ENCODE assay signal across 23 mouse cellular contexts in genomic region chr13:70303953-70304525, GRCm38 (mm10).
DNase-seq lines count a peak whose midpoint lies in the region; ATAC-seq and TF ChIP-seq lines count a peak whose summit lies in the region.
"Had no signal": no experiment of that assay in that cellular context is flagged by ENCODE, and none has a peak within 500 bp of the region (broad histone marks: within the 10 kb centered on the region; RNA-seq: fewer than 3 reads in every experiment).

No protein-coding gene starts in this region.

- peaks cover 6% of the 10 kb centered on the region; the same call in 1 of the 2 replicates for H3K4me1 ChIP-seq in forebrain, embryonic 12.5 days
- H3K4me1 ChIP-seq in forebrain, embryonic 14.5 days (ENCODE audit: control insufficient read depth, insufficient read depth, low read length): no peaks in the 10 kb centered on the region
- no peaks in the 10 kb centered on the region for H3K4me1 ChIP-seq in kidney, embryonic 16.5 days (ENCODE audit: insufficient read depth, low read length)
- H3K4me1 ChIP-seq in hindbrain, postnatal 0 days (ENCODE audit: insufficient read depth, low read length): no peaks in the 10 kb centered on the region
- peaks cover 7% of the 10 kb centered on the region; the same call in 1 of the 2 replicates for H3K4me1 ChIP-seq in neural tube, embryonic 15.5 days
- H3K4me1 ChIP-seq in forebrain, embryonic 11.5 days (replicated peaks; ENCODE audit: control insufficient read depth, insufficient read depth, low read length): no peaks in the 10 kb centered on the region
- H3K4me1 ChIP-seq: heart, embryonic 15.5 days had no signal

- H3K27me3 ChIP-seq in forebrain, embryonic 12.5 days: no peaks in the 10 kb centered on the region
- no peaks in the 10 kb centered on the region for H3K27me3 ChIP-seq in forebrain, embryonic 14.5 days (replicated peaks; ENCODE audit: control insufficient read depth, insufficient read depth, low read length)
- H3K27me3 ChIP-seq in kidney, embryonic 16.5 days (ENCODE audit: insufficient read depth, low read length): no peaks in the 10 kb centered on the region
- H3K27me3 ChIP-seq in hindbrain, postnatal 0 days (ENCODE audit: insufficient read depth, low read length): no peaks in the 10 kb centered on the region
- no peaks in the 10 kb centered on the region for H3K27me3 ChIP-seq in neural tube, embryonic 15.5 days (replicated peaks)
- no peaks in the 10 kb centered on the region for H3K27me3 ChIP-seq in forebrain, embryonic 11.5 days (ENCODE audit: control insufficient read depth, insufficient read depth, low read length)
- H3K27me3 ChIP-seq: heart, embryonic 15.5 days; midbrain, embryonic 12.5 days had no signal

- H3K9ac ChIP-seq in forebrain, embryonic 12.5 days: no peak overlapping the region
- no peak overlapping the region for H3K9ac ChIP-seq in forebrain, embryonic 14.5 days (ENCODE audit: low read length)
- no peak overlapping the region for H3K9ac ChIP-seq in kidney, embryonic 16.5 days (replicated peaks; ENCODE audit: low read length)
- H3K9ac ChIP-seq in hindbrain, postnatal 0 days (replicated peaks; ENCODE audit: low read length): no peak overlapping the region
- H3K9ac ChIP-seq in neural tube, embryonic 15.5 days (replicated peaks): no peak overlapping the region
- H3K9ac ChIP-seq in forebrain, embryonic 11.5 days (ENCODE audit: low read length): no peak overlapping the region
- H3K9ac ChIP-seq: forebrain, postnatal 0 days; heart, embryonic 15.5 days; midbrain, embryonic 12.5 days had no signal

- no peak for TF ChIP-seq CTCF in hindbrain, postnatal 0 days (IDR thresholded peaks at IDR 0.05; ENCODE audit: low read depth)

- DNase-seq in forebrain, embryonic 14.5 days (ENCODE audit: low spot score): no peak
- no peak for DNase-seq in kidney, postnatal 25 days
- peak; percentile 18 for DNase-seq in hindbrain, postnatal 0 days (ENCODE audit: low spot score)
- no peak for DNase-seq in embryo, embryonic 11 days
- no peak for DNase-seq in forebrain, embryonic 11.5 days (ENCODE audit: low spot score)
- DNase-seq: cerebellum, adult 11 months; cerebellum, postnatal 14 days; forebrain, postnatal 0 days; gastrocnemius, adult 2 months; heart, adult 18-20 months; lung, adult 2 months; lung, postnatal 36 days; right cerebral cortex, postnatal 4 days; thymus, postnatal 14 days had no signal

- ATAC-seq in forebrain, embryonic 12.5 days (ENCODE audit: low FRiP score): 0 out of 2 replicates have a peak, but pooled peaks have one; percentile 41
- no peak for ATAC-seq in forebrain, embryonic 14.5 days
- peak; percentile 76 for ATAC-seq in kidney, embryonic 16.5 days (ENCODE audit: low FRiP score, low TSS enrichment)
- ATAC-seq in hindbrain, postnatal 0 days: no peak
- peak; percentile 56 for ATAC-seq in neural tube, embryonic 15.5 days (ENCODE audit: low FRiP score)
- ATAC-seq in forebrain, embryonic 11.5 days (replicated peaks; ENCODE audit: low FRiP score): no peak
- ATAC-seq: CD4-positive, CD25-positive, alpha-beta regulatory T cell, adult 4 months; forebrain, postnatal 0 days had no signal

- WGBS in forebrain, embryonic 12.5 days: 60% methylated on average over 5 of the region's 5 CpGs
- WGBS in forebrain, embryonic 14.5 days: 54% methylated on average over 5 of the region's 5 CpGs
- WGBS in kidney, embryonic 16.5 days: 68% methylated on average over 5 of the region's 5 CpGs
- WGBS in hindbrain, postnatal 0 days: 54% methylated on average over 5 of the region's 5 CpGs
- WGBS in neural tube, embryonic 15.5 days: 37% methylated on average over 5 of the region's 5 CpGs
- WGBS in forebrain, embryonic 11.5 days: 53% methylated on average over 5 of the region's 5 CpGs

- H3K4me2 ChIP-seq in forebrain, embryonic 12.5 days: no peak overlapping the region
- H3K4me2 ChIP-seq in forebrain, embryonic 14.5 days (ENCODE audit: low read length): no peak overlapping the region
- H3K4me2 ChIP-seq in kidney, embryonic 16.5 days (replicated peaks; ENCODE audit: low read depth, low read length): no peak overlapping the region
- H3K4me2 ChIP-seq in hindbrain, postnatal 0 days (ENCODE audit: low read depth, low read length): no peak overlapping the region
- H3K4me2 ChIP-seq in neural tube, embryonic 15.5 days: no peak overlapping the region
- no peak overlapping the region for H3K4me2 ChIP-seq in forebrain, embryonic 11.5 days (ENCODE audit: low read depth, low read length, severe bottlenecking)
- H3K4me2 ChIP-seq: heart, embryonic 15.5 days; midbrain, embryonic 12.5 days had no signal

- no peaks in the 10 kb centered on the region for H3K36me3 ChIP-seq in forebrain, embryonic 12.5 days (replicated peaks)
- no peaks in the 10 kb centered on the region for H3K36me3 ChIP-seq in forebrain, embryonic 14.5 days (ENCODE audit: control insufficient read depth, insufficient read depth, low read length)
- H3K36me3 ChIP-seq in kidney, embryonic 16.5 days (ENCODE audit: insufficient read depth, low read length): no peaks in the 10 kb centered on the region
- H3K36me3 ChIP-seq in hindbrain, postnatal 0 days (ENCODE audit: insufficient read depth, low read length): no peaks in the 10 kb centered on the region
- H3K36me3 ChIP-seq in neural tube, embryonic 15.5 days: no peaks in the 10 kb centered on the region
- no peaks in the 10 kb centered on the region for H3K36me3 ChIP-seq in forebrain, embryonic 11.5 days (ENCODE audit: control insufficient read depth, insufficient read depth, low read length)
- H3K36me3 ChIP-seq: embryonic facial prominence, embryonic 10.5 days; G1E; heart, embryonic 15.5 days; midbrain, embryonic 12.5 days had no signal

- H3K4me3 ChIP-seq in forebrain, embryonic 12.5 days (replicated peaks): no peak overlapping the region
- no peak overlapping the region for H3K4me3 ChIP-seq in forebrain, embryonic 14.5 days (ENCODE audit: low read depth, low read length)
- H3K4me3 ChIP-seq in kidney, embryonic 16.5 days (ENCODE audit: low read length): no peak overlapping the region
- no peak overlapping the region for H3K4me3 ChIP-seq in hindbrain, postnatal 0 days (ENCODE audit: low read length)
- H3K4me3 ChIP-seq in neural tube, embryonic 15.5 days (replicated peaks): no peak overlapping the region
- H3K4me3 ChIP-seq in forebrain, embryonic 11.5 days (ENCODE audit: low read depth, low read length): no peak overlapping the region
- H3K4me3 ChIP-seq: embryonic facial prominence, embryonic 10.5 days; erythroblast, embryonic 14.5 days; gastrocnemius, adult 2 months; heart, embryonic 15.5 days; midbrain, embryonic 12.5 days had no signal

- no peaks in the 10 kb centered on the region for H3K9me3 ChIP-seq in forebrain, embryonic 12.5 days
- no peaks in the 10 kb centered on the region for H3K9me3 ChIP-seq in forebrain, embryonic 14.5 days (replicated peaks; ENCODE audit: control insufficient read depth, low read length)
- H3K9me3 ChIP-seq in kidney, embryonic 16.5 days (ENCODE audit: low read length): no peaks in the 10 kb centered on the region
- H3K9me3 ChIP-seq in hindbrain, postnatal 0 days (ENCODE audit: low read length): no peaks in the 10 kb centered on the region
- no peaks in the 10 kb centered on the region for H3K9me3 ChIP-seq in neural tube, embryonic 15.5 days (replicated peaks)
- no peaks in the 10 kb centered on the region for H3K9me3 ChIP-seq in forebrain, embryonic 11.5 days (ENCODE audit: control insufficient read depth, low read length)
- H3K9me3 ChIP-seq: embryonic facial prominence, embryonic 10.5 days; heart, embryonic 15.5 days; midbrain, embryonic 12.5 days had no signal

- H3K27ac ChIP-seq in forebrain, embryonic 12.5 days: no peak overlapping the region
- H3K27ac ChIP-seq in forebrain, embryonic 14.5 days (ENCODE audit: low read depth, low read length): no peak overlapping the region
- no peak overlapping the region for H3K27ac ChIP-seq in kidney, embryonic 16.5 days (ENCODE audit: low read length)
- H3K27ac ChIP-seq in hindbrain, postnatal 0 days: no peak overlapping the region
- H3K27ac ChIP-seq in neural tube, embryonic 15.5 days (replicated peaks): 0 out of 2 replicates have a peak overlapping the region, but pooled peaks have one; percentile 43
- no peak overlapping the region for H3K27ac ChIP-seq in forebrain, embryonic 11.5 days (ENCODE audit: low read depth, low read length)
- H3K27ac ChIP-seq: embryonic facial prominence, embryonic 10.5 days; gastrocnemius, adult 2 months; heart, embryonic 15.5 days; midbrain, embryonic 12.5 days had no signal

Comparison
In these comparisons a context has a peak if more than half of its experiments do, and no peak if none do; other contexts are left out.
1. ATAC-seq: peak in forebrain, embryonic 12.5 days (single experiment), kidney, embryonic 16.5 days (single experiment) and neural tube, embryonic 15.5 days (single experiment); none in forebrain, embryonic 14.5 days (single experiment), hindbrain, postnatal 0 days (single experiment) and forebrain, embryonic 11.5 days (single experiment).